Mouse (Mus musculus): ENCODE data around the gene Ap3d1.
A peak's percentile ranks its signal among the peaks of the same experiment; 100 is the strongest.

The Ap3d1 gene

DNA sequence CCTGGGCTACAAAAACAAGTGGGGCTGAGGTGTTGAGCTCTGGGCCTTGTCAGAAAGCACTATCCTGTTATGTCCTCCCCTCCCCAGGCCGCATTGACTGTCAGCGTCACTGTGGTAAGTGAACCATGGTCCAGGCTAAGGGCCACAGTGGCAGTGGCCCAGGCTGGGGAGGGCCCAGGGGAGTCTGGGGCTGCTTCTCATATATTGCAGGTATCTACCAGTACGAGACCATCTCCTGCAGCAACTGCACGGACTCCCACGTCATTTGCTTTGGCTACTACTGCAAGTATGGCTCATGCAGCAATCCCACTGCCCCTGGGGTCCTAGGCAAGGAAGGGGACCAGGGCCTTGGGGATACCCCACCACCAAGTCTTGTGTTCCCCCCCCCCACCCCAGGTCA is 38.4 kb downstream of the Ap3d1 start:
- DNase-seq (ENCODE audit: low spot score in 2 of 2) = no peak

DNA sequence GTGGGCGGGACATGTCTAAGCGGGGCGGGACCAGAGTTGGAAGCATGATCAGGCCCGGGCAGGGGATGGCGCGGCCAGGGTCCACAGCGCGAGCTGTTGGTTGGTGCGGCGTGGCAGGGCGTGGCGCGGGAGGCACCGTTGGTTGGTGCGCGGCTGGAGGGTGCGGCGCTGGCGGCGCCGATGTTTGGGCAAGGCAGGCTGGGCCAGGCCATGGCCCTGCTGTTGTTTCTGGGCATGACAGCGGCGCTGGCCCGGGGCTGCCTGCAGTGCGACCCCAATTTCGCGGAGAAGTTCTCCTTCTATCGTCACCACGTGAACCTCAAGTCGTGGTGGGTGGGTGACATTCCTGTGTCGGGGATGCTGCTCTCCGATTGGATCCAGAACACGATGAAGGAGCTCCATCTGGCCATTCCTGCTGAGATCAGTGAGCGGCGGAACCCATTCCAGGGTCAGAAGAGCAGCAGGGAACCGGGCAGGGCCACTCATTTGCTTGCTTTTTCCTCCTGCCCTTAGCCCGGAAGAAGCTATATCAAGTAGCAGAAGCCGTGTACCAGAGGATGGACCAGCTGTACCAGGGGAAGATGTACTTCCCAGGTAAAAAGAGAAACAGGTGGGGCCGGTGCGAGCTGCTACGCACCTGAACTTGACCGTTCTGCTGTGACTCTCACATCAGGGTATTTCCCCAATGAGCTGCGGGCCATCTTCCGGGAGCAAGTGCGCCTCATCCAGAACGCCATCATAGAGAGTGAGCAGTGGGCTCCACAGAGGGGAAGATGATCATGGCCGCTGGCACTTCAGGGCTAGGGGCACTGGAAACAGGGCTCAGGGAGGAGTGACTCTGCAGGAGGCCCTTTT is 39.3 kb downstream of the Ap3d1 start:
- peak; percentile 93 to 94 for DNase-seq (ENCODE audit: low spot score in 2 of 2)

DNA sequence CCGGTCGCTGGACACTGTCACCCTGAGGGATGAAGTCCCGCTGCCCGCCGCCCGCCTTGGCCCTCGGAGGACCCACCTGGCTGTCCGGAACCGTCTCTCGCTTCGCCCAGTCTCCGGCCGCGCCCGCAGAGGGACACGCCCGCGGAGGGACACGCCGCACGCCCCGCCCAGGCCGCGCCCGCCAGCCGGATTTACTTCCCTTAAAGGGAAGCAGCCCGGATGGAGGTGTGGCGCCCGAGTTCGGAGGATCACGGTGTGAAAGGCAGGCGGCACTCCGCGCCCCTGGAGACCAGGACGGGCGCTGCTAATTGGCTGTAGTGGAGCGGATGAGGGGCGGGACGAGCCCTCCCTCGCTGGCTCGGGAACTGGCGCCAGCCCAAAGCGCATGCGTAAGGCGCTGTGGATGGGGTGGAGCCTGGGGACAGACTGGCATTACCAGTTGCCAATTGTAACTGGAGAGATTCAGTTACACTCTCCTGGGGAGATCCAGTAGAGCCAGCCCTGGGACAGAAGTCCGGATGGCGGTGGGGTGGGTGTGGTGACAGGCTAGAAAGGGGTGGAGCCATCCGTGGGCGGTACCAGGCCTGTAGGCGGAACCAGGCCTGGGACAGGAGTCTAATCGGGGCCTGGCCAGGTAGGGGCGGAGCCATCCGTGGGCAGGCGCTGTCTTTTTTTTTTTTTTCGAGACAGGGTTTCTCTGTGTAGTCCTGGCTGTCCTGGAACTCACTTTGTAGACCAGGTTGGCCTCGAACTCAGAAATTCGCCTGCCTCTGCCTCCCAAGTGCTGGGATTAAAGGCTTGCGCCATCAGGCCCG is 40.1 kb downstream of the Ap3d1 start, which contains the start of the genes Mob3a and Izumo4:
TSS of gene Mob3a (minus strand) at position 257 of the 815 bp plus-strand sequence.
TSS of gene Izumo4 (plus strand) at position 464 of the 815 bp plus-strand sequence.
- DNase-seq (ENCODE audit: low spot score in 2 of 2) = peak; percentile 97 to 99

DNA sequence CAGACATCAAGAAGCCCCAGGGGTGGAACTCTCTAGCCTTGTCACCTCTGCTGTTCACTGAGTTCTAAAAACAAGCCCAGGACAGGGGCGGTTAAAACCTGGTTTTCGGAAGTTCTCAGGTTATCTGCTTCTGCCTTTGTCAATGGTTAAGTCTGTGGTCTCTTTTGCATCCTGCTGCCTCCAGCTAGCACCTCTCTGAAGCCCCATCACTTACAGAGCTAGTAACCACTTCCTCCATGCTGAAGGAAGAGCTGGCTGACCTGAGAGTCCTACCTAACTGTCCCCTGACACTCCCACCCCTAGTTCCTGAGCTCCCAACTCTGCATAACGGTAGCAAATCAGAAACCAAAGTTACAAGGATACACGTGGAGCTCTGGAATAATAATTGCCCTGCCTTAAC is 41.3 kb downstream of the Ap3d1 start:
- DNase-seq (ENCODE audit: low spot score in 2 of 2) = no peak

DNA sequence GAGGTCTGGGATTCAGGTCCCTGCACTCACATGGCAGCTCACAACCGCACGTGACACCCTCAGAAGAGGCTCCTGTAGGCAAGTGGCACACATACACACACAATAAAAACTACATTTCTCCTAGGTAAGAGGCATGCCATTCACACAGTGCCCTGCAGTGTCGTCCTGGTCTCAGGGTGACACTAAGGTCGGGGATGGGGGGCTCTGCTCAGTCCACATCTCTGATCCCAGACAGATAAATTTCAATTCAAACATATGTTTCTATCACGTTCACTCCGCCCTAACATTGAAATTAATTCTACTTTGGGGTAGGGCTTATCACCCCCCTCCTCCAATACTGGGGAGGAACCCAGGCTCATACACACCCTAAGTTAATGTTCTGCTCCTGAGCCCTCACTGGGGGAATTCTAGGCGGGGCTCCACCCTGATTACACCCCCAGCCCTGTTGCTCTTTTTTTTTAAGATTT is 42.0 kb downstream of the Ap3d1 start:
- no peak for DNase-seq (ENCODE audit: low spot score in 2 of 2)

DNA sequence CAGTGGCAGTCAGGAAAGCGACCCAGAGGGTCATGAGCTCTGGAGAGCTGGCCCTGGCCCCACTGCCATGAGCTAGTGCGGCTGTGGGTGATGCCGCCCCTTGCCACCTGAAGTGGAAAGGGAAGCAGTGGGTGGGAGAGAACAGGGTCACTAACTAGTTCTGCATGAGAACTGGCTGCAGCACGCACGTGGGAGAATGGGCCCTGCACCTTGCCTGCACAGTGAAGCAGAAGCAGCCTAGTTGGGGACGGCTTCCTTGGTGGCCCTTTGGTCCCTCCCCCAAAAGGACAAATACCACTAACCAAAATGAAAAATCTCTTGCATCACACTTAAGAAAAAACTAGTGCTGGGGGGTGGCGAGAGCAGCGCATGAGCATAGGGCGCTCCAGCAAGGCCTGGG is 43.5 kb downstream of the Ap3d1 start:
- no peak for DNase-seq (ENCODE audit: low spot score in 2 of 2)

DNA sequence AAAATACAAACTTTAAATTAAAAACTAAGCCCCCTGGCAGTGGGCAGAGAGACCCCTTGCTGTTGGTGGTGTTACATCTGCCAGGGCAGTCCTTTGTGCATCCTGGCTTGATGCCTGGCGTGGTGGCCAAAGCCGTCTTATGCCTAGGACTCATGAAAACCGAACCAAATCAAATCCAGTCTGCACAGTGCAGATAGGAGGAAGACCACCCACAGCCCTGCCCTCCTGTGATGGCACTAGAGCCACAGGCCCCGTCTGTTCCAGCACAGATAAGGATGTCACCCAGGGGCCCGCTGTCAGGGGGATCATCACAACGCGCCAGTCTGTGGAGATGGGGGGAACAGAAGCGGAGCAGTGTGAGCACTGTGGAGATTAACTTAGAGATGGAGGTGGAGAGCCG is 44.3 kb downstream of the Ap3d1 start:
- DNase-seq (ENCODE audit: low spot score in 2 of 2) = no peak

DNA sequence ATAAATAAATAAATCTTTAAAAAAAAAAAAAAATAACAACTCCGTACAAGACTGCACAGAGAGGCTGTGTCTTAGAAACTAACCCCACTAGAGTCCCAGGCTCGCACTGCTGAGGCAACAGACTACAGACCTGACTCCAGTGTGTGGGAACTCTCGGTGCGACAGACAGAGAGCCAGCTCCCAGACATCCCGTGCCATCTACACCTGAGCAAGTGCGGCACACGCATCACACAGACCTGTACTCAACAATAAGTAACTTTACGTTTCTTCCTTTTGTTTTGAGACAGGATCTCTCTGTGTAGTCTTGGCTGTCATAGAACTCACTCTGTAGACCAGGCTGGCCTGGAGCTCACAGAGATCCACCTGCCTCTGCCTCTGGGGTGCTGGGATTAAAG is 44.7 kb downstream of the Ap3d1 start:
- no peak for DNase-seq (ENCODE audit: low spot score in 2 of 2)

DNA sequence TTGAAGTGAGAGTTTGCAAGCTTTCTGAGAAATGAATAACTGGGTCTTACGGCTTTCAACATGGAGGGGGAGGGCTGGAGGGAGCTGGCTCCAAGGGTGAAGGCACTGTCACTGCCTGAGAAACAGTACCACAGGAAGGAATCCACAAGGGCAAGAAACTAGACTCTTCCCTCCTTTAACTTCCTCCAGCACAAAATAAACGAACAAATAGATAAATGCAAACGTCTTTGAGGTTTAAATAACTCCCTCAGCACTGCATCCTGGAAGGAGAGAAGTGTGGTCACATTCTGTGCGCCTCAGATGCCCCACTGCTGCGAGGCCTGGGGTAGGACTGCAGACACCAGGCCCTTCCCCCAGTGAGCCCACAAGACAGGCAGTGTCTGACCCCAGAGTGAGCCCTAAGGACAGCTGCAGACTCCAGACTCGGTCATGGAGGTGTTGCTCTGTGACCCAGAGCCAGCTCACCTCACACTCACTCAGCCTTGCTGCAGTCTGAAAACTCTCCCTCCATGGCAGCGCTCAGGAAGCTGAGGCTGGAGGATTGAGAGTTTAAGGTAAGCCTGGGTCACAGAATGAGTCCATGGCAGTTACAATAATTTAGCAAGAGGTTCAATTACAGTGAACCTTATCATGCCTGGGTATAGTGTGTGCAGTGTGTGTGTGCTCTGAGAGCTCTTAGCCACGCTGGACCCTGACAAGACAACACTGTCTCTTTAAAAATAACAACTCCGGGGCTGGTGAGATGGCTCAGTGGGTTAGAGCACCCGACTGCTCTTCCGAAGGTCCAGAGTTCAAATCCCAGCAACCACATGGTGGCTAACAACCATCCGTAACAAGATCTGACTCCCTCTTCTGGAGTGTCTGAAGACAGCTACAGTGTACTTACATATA is 45.3 kb downstream of the Ap3d1 start:
- DNase-seq (ENCODE audit: low spot score in 2 of 2) = no peak

DNA sequence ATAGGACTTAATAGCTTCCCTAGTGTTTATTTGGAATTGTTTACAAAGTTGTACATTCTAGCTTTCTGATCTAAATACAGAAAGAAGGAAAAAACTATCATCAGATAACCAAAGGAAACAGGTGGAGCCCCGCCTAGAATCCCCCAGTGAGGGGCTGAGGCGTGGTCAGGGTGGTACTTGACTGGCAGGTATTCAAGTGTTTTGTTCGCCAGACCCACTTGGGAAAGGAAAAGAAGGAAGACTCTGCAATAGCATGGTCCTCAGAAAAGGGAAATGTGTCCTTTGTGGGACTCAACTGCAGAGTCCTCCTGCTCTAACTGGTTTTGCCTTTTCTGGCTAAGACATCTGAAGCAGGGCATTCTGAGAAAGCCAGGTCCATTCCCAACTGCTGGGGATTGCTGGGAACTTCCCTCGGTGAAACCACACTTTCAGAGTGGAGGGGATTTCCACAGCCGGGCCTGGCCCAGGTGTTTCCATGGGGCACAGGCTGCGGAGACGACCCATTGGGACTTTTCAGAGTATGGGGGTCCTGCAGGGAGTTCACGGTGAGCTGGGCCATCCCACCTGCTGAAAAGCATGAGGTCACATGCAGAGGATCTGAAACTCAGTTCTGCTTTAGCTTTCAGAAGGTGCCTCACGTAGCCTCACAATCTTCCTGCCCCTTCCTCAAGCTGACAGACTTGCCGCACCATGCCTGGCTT is 46.1 kb downstream of the Ap3d1 start:
- no peak for DNase-seq (ENCODE audit: low spot score in 2 of 2)

DNA sequence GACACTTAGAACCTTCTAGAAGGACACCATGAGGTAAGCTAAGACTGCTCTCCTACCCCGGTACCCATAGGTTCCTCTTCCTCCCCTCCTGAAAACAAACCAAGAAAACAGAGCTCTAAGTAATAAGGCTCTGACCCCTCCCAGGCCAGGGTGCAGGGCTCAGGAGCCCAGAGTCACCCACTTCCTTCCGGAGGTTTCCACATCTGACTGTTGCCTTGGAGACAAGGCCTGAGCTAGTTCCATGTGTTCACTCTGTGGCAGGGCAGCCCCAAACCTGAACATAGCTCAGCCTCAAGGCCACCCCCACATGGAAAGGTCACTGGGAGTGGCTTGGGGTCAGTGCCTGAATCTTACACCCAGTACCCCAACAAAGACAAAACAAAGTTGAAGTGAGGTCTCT is 46.9 kb downstream of the Ap3d1 start:
- no peak for DNase-seq (ENCODE audit: low spot score in 2 of 2)

DNA sequence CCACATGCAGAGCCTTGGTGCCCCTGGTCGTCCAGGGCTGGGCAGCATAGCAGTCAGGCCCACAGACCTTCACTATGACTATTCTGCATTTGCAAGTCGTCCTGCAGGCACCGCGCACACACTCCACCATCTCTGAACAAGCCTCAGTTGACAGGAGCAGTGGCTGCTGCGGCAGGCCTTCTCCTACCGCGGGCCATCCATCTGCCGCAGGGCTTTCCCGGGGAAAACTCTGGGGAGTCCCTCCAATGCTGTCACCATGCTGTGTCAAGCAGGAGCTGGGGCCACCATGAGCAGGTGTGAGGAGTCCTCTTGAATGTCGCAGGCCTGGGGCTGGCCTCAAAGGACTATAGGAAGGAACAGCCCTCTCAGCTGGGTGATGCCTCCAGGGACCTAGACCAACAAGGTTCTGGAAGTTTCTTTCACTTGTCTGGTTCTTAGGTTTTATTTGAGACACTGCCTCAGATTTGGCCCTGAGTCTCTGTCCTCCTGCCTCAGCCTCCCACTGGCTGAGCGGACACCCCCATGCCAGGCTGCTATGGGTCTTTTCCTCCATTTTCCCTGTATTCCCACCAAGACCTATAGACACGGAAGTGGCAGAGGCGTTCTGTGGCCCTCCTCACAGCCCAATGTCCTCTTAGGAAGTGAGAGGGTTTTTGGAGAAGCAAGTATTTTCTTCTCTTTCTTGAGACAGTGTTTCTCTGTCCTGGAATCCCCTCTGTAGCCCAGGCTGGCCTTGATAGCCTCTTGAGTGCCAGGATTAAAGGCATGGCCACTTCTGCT is 47.7 kb downstream of the Ap3d1 start:
- no peak for DNase-seq (ENCODE audit: low spot score in 2 of 2)

DNA sequence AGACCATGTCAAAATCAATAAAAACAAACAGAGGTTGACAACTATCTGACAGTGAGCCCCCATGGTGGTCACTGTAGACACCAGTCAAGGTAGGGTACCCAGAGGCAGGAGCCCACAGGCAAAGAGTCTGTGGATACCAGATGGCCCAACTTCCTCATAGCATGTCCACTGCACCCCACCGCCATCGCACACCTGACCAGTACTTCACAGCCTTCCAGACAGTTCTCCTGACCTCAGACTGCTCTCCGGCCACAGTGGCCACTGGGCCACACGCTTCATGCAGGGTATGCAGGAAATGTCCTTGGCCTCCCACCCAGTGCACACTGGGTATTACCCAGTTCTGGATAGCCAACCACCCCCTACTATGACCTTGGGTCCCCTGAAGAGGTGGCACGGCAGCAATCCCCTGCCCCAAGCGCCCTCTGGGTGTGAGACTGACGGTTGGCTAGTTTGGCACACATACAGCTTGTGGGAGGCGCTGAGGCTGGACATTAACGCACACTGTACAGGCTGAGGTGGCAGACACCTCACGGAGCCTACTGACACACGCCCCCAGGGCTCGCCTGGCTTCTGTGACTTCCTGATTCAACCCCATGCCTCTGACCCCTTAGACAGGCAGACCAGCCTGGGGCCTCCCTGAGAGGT is 48.5 kb downstream of the Ap3d1 start:
- DNase-seq (ENCODE audit: low spot score in 2 of 2) = no peak

DNA sequence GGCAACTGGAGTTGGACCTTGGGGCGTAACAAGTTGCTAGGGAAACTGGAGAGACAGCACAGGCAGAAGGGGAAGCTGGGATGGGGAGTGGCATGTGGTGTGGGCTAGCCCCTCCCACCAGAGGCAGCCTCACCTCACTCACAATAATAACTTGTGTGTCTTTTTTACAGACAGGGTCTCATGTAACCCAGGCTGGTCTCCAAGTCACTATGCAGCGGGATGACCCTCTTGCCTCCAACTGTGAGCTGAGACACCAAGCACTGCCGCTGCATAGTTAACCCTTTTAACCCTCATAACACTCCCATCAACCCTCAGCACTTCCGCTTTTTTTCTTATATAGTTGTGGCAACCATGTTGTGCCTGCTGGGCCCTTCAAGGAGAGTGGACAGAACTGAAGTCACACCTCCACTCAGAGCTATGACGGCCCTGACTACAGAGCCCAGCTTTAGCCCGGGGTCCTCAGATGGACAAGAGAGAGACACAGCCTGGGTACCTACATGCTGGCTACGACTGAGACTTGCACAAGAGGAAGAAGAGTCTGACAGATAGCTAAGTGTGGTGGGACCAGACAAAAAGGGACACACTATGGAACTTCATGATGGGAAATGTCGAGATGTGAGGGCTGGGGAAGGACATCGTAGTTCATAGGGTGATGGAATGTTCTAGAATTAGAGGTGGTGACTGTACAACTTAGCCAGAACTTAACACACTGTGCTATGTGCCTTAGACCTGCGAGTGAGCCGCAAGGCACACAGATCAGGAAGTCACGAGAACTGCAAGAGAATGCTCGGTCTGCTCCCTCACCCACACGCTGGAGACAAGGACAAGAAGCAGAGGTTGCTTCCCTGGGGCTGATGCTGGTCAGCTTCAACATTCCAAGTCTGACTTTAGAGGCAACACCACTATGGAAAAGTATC is 49.6 kb downstream of the Ap3d1 start:
- DNase-seq (ENCODE audit: low spot score in 2 of 2) = no peak

DNA sequence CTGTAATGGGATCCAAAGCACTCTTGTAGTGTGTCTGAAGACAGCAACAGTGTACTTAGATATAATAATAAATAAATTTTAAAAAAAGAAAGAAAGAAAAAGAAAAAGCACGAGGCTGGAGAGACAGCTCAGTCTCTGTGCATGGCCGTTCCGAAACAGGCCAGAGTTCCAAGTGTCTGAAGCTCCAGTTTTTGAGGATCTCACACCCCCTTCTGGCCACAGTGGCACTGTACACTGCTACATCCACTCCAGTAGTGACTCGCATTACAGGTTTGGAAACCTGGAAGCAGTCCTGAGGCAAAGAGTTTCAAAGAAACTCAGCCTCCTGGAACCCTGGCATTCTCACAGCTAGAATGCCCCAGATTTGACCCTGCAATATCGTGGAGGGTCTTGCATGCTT is 54.2 kb downstream of the Ap3d1 start:
- DNase-seq (ENCODE audit: low spot score in 2 of 2) = peak in 1 of 2 experiments; percentile 60

DNA sequence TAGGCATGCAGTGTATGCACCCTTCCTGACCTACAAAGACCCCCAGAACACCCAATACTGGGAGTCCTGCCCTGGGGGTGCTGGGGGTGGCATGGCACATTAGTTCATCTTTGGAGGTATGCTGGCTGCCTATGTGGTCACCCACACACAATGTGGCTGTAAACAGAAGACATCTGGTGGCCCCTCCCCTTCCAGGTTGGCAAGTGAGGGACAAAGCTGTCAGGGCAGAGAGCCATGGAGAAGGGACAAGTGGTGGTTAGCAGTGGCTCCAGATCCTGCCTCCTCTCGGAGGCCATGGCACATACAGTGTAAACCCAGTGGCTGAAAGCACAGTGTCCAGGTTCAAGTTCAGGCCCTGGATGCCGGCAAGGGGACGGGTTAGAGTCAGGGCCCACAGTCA is 55.4 kb downstream of the Ap3d1 start:
- DNase-seq (ENCODE audit: low spot score in 2 of 2) = no peak

DNA sequence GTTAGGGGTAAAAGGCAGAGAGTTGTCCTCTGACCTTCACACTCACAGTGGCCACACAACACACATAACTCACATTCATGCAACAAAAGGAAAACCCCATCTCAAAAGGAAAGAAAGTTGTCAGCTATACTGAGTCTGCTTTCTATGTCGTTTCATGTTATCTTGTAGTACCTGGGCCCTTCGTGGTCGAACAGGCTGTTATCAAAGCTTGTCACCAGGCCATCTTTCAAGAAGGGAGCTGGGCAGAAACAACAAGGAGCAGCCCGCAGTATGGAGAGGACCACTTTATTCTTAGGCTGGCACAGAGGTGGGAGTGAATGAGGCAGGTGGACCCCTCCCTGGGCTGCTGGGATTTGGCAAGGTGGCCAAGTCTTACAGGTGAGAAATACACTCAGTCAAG is 57.1 kb downstream of the Ap3d1 start:
- no peak for DNase-seq (ENCODE audit: low spot score in 2 of 2)

DNA sequence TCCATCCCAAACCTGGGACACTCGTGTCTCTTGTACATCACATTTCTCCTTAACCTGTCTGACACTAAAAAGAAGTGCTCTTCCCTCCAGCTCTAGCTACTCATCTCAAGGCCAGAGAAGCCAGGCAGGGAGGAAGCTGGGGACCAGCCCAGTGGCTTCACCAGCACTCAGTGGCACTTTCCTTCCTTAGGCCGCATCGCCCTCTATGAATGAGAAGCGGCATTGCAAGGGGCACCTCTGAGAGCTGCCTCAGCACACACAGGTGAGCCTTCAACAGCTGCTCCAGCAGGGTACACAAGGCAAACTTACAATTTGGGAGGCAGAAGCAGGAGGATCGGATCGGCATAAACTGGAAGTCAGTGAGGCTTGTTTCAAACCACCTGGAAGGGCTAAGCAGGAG is 57.9 kb downstream of the Ap3d1 start:
- no peak for DNase-seq (ENCODE audit: low spot score in 2 of 2)

DNA sequence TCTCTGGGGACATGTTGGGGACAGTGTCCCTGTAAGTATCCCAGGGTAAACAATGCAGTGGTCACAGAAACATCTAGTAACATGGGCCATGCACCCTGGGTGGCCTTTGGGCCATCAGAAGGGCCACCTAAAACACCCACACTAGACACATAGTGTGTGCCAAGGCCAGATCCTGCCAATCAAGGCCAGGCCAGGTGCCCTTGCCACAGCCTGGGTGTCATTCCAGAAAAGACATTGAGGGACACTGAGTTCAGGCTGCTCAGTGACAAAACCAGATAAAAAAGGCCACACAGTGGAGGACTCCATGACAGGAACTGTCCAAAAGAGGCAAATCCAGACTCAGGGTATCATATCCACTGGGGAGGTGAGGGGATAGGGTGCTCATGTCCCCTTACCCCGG is 58.4 kb downstream of the Ap3d1 start:
- no peak for DNase-seq (ENCODE audit: low spot score in 2 of 2)

Data from frontal cortex, postnatal 14 days (tissue).